Mouse (Mus musculus): ENCODE measurements around the gene Csrnp1. TPM values are rescaled to one million over a fixed set of nuclear protein-coding genes. Genes with fewer than 3 reads are reported as not detected.

Csrnp1 gene
- total RNA-seq, 1 experiment from 2014 or later = 13.0 TPM

DNA sequence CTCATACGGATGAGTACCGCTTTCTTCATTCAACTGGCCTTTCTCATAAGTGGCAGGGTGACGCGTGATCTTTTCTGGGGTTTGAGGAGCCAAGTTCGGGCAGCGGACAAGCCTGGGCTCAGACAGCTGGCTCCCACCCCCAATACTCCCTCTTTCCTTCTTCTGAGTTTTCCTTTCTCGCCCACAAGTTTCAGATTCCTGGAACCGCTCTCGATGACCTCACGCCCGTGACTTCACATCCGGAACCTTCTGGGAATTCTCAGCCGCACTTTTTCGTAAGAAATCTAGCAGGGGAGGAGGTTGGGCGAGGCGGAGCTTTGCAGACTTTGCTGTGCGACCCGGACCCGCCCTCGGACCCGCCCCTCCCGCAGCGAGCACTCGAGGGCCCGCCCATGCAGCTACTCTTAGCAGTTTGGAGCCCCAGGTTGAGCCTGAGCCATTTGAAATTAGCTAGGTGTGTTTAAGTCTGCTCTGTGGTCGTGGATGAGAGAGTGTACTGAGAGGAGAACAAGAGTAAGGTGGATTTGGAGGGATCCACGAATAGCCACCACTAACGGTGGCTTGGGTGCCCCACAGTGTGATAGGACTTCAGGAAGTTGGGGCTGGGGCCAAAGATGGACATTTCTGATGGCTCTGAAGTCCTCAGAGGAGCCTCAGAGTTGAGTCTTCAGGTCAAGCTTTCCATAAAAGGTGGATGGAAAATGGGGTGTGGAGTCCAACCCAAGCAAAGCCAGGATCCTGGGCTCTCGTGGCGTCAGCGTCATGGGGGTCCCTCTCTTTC, 17.7 kb upstream of the Csrnp1 start:
- peak; percentile 86 for DNase-seq

- DNase-seq = no peak
These were observed 16.3 kb upstream of the Csrnp1 start for GRCm38 (mm10) chr9:120000761-120001160.

GRCm38 (mm10) chr9:119999636-120000035, 15.2 kb upstream of the Csrnp1 start:
- DNase-seq = no peak

GRCm38 (mm10) chr9:119998776-119999175, 14.3 kb upstream of the Csrnp1 start:
- DNase-seq = no peak

DNA sequence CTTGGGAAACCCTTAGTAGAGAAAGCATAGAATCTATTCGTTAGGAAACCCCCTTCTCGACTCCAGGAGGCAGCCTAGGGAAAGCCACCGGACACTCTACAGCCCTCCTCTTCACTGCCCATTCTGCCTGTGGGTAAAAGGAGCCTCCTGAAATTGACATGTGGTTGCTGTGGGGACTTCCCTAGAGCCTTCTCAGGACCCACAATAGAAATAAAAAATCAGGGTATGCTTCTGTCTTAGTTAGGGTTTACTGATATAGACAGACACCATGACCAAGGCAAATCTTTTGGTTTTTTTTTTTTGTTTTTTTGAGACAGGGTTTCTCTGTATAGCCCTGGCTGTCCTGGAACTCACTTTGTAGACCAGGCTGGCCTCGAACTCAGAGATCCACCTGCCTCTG, 11.6 kb upstream of the Csrnp1 start:
- DNase-seq = no peak

DNA sequence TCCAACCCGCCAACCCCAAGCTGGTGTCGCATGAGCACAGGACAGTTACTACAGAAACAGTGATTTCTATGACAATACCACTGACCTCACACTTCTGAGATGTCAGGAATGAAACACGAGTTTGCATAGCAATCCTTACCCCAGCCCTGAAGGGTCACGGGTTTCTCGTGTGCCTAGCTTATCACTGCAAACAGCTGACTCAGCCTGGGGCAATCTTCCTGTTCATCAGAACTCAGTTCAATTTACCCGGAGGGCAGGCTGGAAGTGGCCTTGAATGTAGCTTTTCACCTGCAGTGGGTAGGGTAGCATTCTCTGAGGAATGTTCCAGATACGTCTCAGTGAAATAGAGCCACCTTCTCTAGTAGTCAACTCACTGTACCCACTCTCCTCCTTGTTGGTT, 9.7 kb upstream of the Csrnp1 start:
- DNase-seq = no peak

- no peak for DNase-seq
These were observed 8.8 kb upstream of the Csrnp1 start for GRCm38 (mm10) chr9:119993092-119993844.

- no peak for DNase-seq
These were observed 6.9 kb upstream of the Csrnp1 start for GRCm38 (mm10) chr9:119991310-119991709.

DNA sequence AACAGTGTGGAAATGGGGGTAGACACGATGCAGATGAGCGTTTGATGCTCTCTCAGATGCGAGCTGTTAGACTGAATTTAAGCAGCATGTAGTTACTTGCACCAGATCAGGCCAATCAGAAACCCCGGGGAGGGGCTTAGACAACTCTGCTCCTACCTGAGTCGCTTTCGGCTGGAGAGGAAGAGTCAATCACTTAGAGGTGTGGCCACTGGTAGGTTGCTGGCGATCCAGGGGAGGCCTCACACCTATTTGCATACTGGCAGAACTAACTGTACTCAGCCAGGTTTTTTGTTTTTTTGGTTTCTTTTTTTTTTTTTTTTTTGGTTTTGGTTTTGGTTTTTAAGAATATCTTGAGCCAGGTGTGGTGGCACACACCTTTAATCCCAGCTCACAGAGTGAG, 3.8 kb upstream of the Csrnp1 start:
- DNase-seq = no peak

DNA sequence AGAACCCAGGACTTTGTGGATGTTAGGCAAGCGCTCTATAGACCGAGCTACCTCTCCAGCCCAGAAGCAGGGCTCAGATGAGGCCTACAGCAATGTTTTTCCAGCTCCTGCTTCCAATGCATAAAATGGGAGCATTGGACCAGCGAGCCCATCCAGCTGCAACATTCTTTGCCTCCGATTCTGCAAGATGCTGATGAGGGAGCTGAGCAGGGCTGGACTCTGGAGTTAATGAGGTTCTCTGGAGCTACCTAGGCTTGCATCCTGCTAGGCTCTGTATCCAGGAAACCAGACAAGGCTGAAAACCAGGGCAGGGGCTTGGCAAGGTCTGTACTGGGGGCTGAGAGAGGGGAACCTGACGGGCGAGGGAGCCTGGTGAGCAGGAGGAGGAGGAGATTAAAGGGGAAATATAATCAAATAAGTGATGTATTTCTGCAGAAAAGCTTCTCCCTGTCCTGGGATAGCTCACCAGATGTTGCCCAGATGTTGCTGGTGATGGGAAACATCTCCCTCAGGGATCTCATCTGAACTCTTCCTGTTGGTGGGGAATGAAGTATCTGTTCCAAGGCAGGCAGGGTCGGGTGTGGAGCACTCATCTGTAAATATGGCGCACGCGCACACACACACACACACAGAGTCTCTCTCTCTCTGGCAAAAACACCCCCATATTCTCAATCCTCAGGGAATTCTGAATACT, 1.6 kb upstream of the Csrnp1 start:
- no peak for DNase-seq

DNA sequence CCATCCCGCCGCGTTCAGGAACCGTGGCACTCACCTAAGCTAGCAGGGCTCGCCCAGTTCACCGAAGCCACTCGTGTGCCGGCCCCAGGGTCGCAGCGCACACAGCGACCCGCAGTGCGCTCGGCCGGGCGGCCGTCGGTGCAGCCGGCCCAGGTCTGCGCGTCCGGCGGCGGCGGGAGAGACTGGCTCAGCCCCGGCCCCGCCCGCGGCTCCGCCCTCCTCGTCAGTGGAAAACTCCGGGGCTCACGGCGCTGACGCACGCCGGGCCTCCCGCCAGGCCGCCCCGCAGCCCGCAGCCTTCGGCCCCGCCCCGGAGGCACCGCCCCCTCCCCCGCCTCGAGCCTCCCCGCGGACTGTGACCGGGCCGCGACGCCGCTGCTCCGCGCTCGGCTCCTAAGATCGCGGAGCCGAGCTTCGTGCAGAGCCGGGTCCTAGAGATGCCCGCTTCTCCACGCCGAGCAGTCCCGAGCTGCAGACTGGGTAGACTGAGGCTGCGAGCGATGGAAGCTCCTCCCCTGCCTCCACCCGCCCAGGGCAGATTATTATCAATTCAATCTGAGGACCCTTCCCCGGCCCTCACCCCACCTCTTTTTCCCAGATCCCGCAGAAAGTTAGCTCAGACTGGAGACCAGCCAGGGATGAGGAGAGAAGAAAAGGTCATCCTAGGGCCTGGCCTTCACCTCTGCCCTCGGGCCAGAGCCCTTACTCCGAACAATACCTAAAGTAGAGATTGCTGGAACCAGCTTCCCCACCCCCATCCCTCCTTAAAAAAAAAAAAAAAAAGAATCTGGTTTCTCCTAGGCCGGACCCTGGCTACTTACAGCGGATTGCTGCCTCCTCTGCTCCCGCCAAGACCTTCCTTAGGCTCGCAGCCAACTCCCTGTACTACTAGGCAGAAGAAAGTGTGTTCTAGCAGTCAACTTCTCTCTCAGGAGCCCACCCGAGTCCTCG, 598 bp downstream of the Csrnp1 start:
- peak; percentile 97 for DNase-seq

DNA sequence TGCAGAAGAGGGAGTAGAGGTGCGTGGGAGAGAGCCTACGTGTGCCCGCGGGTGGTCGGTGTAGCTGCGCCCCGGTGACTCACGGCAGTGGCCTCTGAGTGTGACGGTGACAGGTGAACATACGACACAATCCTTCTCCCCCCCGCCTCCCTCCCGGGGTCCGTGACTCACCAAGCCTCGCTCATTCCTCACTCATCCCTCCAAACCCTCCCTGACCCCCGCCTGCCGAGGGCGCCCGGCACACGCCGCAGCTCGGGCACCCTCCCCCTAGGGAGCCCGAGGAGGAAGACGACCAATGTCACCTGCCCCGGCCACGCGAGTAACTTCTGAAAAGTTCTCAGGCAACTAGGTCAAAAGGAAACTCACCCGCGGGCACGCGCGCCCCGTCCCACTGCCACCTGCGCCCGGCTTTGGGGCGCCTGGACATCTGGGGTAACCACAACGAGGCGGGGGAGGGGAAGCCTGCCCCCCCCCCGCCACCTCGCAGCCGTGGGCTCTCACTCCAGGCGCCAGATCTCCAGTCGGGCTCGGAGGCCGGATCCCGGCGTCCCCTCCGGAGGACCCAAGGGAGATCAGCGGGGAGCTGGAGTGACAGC, 1.4 kb downstream of the Csrnp1 start:
- peak; percentile 73 for DNase-seq

DNA sequence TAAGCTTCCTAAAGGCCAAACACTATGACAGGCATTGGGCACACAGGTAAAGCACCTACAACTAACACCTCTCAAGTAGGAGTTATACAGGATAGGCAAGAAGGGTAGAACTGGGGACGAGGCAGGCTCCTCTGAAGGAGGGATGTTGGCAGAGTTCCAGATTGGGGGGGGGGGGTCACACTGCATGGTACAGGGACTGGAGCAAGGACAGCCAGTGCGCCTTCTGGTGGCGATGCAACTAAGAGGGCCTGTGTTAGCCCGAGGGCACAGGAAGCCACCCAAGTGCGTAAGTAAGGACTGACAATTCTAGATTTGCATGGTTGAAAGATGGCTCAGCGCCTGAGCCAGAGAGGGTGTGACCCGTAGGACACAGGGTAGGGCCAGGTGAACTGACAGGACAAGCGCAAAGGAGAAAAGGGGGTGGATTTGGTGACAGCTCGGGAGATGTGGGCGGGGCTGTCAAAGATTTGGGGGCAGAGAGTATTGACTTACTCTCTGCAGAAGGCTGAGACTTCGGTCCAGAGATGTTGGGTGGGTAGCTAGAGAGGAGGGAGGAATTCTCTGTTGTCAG, 2.1 kb downstream of the Csrnp1 start:
- DNase-seq = peak; percentile 46

- peak; percentile 59 for DNase-seq
These were observed 3.0 kb downstream of the Csrnp1 start for GRCm38 (mm10) chr9:119981183-119982179.

DNA sequence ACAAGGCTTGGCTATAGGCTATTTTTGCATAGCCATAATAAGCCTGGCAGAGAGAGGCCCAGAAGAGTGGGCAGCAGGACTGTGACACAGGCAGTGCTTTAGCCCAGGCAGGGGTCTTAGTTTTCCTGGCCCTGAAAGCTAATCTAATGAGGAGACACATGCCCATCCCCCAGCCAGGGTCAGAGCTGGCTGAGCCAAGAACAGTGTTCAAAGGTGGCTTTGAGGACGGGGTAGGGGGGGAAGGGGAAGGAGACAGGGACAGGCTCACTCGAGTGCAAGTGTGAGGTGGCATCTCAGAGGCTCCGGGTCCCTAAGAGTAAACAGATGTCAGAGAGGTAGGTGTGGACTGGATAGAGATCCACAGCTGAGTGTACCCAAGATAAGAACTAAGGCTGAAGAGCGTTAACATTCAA, 3.7 kb downstream of the Csrnp1 start:
- no peak for DNase-seq

GRCm38 (mm10) chr9:119979749-119980148, 4.7 kb downstream of the Csrnp1 start:
- DNase-seq = no peak

GRCm38 (mm10) chr9:119978811-119979441, 5.5 kb downstream of the Csrnp1 start:
- no peak for DNase-seq

DNA sequence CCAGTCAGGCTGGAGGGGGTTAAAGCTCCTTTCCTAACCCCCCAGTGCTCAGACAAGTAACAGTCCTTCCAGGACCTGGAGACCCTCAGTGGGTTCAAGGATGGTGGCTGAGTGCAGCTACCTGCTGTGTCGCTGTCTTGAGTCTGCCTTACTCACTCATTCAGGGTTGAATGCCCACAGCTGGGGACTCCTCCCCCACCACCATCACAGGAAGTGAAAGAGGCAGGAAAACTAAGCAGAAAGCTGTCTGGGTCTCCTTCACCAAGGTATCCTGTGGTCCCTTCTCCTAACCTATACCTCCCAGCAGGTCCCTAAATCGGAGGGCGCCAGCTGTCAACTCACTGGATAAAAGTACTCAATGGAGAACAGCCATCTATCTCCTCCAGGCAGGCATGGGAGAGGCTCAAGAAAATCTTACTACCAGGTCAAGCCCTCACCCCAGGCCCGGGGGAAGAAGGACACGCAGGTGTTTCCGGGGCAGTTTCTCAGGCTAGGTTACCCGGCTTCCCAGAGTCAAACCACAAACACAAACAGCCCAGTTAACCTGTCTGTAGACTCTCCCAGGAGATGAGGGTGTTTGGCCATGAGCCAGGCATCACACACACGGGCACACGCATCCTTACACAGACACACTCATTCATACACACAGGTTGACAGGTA, 6.2 kb downstream of the Csrnp1 start:
- DNase-seq = no peak

Data from adrenal gland, postnatal 25 days (tissue).